In genomic region chr2:156278226-156279017, GRCm38 (mm10) we compare ENCODE assay signal across 8 mouse cellular contexts. TPM values are rescaled to one million over a fixed set of nuclear protein-coding genes. Genes with fewer than 3 reads are reported as not detected.
DNase-seq lines count a peak whose midpoint lies in the region; ATAC-seq and TF ChIP-seq lines count a peak whose summit lies in the region.

No protein-coding gene starts in this region.

- H3K36me3 ChIP-seq in hindbrain, embryonic 16.5 days (ENCODE audit: control insufficient read depth, insufficient read depth, low read length), result peaks cover 5% of the 10 kb centered on the region

- H3K27ac ChIP-seq in gastrocnemius, adult 2 months, result peak overlapping the region; percentile 90
- H3K27ac ChIP-seq in hindbrain, embryonic 16.5 days (ENCODE audit: low read depth, low read length), result peak overlapping the region; percentile 69

- H3K9ac ChIP-seq in hindbrain, embryonic 16.5 days (ENCODE audit: low read depth, low read length), result no peak overlapping the region

- no peaks in the 10 kb centered on the region for H3K27me3 ChIP-seq in hindbrain, embryonic 16.5 days (replicated peaks; ENCODE audit: control insufficient read depth, insufficient read depth, low read length)

- 60% methylated on average over 4 of the region's 4 CpGs for WGBS in hindbrain, embryonic 16.5 days

- TF ChIP-seq CTCF in gastrocnemius, adult 2 months (IDR thresholded peaks at IDR 0.05), result peak; percentile 98; the same call in 1 of the 2 replicates

- peak; percentile 85 for DNase-seq in ZHBTc4 (ENCODE audit: low read depth, low spot score)
- DNase-seq in gastrocnemius, adult 2 months, result peak; percentile 86
- peak; percentile 83 for DNase-seq in left cerebral cortex, adult 11 months (ENCODE audit: low spot score)
- peak; percentile 97 for DNase-seq in lung, postnatal 36 days
- DNase-seq in retina, postnatal 1 day, result peak; percentile 87
- DNase-seq in thymus, postnatal 4 days, result peak; percentile 90

- no peaks in the 10 kb centered on the region for H3K9me3 ChIP-seq in hindbrain, embryonic 16.5 days (ENCODE audit: control insufficient read depth, low read length)

- H3K4me3 ChIP-seq in gastrocnemius, adult 2 months, result peak overlapping the region; percentile 38
- no peak overlapping the region for H3K4me3 ChIP-seq in hindbrain, embryonic 16.5 days (ENCODE audit: low read length)

- H3K4me2 ChIP-seq in hindbrain, embryonic 16.5 days (ENCODE audit: low read length), result no peak overlapping the region

- intact Hi-C loops in gastrocnemius, adult 2 months (cut with DNase I), result loop anchor here (2.0 to 10.0 kb wide), 2 partner anchors 98 to 314 kb away; partner anchors contain the start of gene Rbm39

- H3K4me1 ChIP-seq in hindbrain, embryonic 16.5 days (ENCODE audit: control insufficient read depth, insufficient read depth, low read depth, low read length), result no peaks in the 10 kb centered on the region

- ATAC-seq in common myeloid progenitor, adult 5-6 weeks (replicated peaks; ENCODE audit: low read depth, poor library complexity, severe bottlenecking), result peak; percentile 99
- ATAC-seq in hindbrain, embryonic 16.5 days, result peak; percentile 80

RNA-seq across cellular contexts. Expression of gene Cnbd2, which starts 33.7 kb away (rescaled TPM):
- total RNA-seq in common myeloid progenitor, adult 5-6 weeks (2017), result 5.8 and 6.7 TPM in 2 replicates
- total RNA-seq in gastrocnemius, adult 2 months (2021), result under 1 TPM; 0.86 to 0.92 TPM
- 6.2 and 6.8 TPM in 2 replicates for polyA plus RNA-seq in hindbrain, embryonic 16.5 days (2015; fragmentation: Nextera tagmentation; extraction: Ambion mirVana)

RNA-seq across cellular contexts. Expression of gene Scand1, which starts 34.1 kb away (rescaled TPM):
- 4.9 and 12.3 TPM in 2 replicates for total RNA-seq in common myeloid progenitor, adult 5-6 weeks (2017)
- 10 to 100 TPM; 61.0 to 61.2 TPM for total RNA-seq in gastrocnemius, adult 2 months (2021)
- 77.3 and 84.0 TPM in 2 replicates for polyA plus RNA-seq in hindbrain, embryonic 16.5 days (2015; fragmentation: Nextera tagmentation; extraction: Ambion mirVana)
